Mouse (Mus musculus) midbrain, postnatal 0 days (tissue): Measurements from ENCODE around the gene Thra. TPM values are rescaled to one million over a fixed set of nuclear protein-coding genes. Genes with fewer than 3 reads are reported as not detected.

ENCODE experiments used
- ATAC-seq: fragments of 200-750 bp; cut with Nextera tagmentation; 2 replicates; pipeline ENCODE4 v1.8.0; 2017; ENCODE audit warnings: moderate number of reproducible peaks, mild to moderate bottlenecking, moderate TSS enrichment, moderate library complexity; ENCODE audit not compliant: low FRiP score
- DNase-seq: peaks from one replicate; pipeline ENCODE4 v3.0.0-alpha.2; 2015; ENCODE audit warnings: low spot score
- H3K27ac ChIP-seq: fragments of 300-500 bp; sonication (generic); 2 replicates; pipeline ENCODE4 v1.5.1; 2014; ENCODE audit warnings: low read depth, mild to moderate bottlenecking, low read length, mixed read lengths
- H3K27me3 ChIP-seq: fragments of 300-500 bp; sonication (generic); 2 replicates; pipeline ENCODE4 v1.6.1; 2014; ENCODE audit warnings: low read length, control low read depth, mixed read lengths; ENCODE audit not compliant: insufficient read depth
- H3K36me3 ChIP-seq: fragments of 300-500 bp; sonication (generic); 2 replicates; pipeline ENCODE4 v1.6.1; 2014; ENCODE audit warnings: low read length, control low read depth, mixed read lengths; ENCODE audit not compliant: insufficient read depth
- H3K4me1 ChIP-seq: fragments of 300-500 bp; sonication (generic); 2 replicates; pipeline ENCODE4 v1.6.1; 2014; ENCODE audit warnings: mild to moderate bottlenecking, control low read depth, antibody characterized with exemption, low read length, mixed read lengths; ENCODE audit not compliant: insufficient read depth
- H3K4me2 ChIP-seq: fragments of 300-500 bp; sonication (generic); 2 replicates; pipeline ENCODE4 v1.6.1; 2014; ENCODE audit warnings: low read depth, mild to moderate bottlenecking, low read length, mixed read lengths; ENCODE audit not compliant: poor library complexity, severe bottlenecking
- H3K4me3 ChIP-seq: fragments of 300-500 bp; sonication (generic); 2 replicates; pipeline ENCODE4 v1.5.1; 2014; ENCODE audit warnings: low read depth, mild to moderate bottlenecking, low read length, moderate library complexity
- H3K9ac ChIP-seq: fragments of 300-500 bp; sonication (generic); replicated peaks from 2 replicates; pipeline ENCODE4 v1.6.1; 2014; ENCODE audit warnings: mild to moderate bottlenecking, low read length, moderate library complexity, mixed read lengths; ENCODE audit not compliant: poor library complexity, severe bottlenecking
- H3K9me3 ChIP-seq: fragments of 300-500 bp; sonication (generic); 2 replicates; pipeline ENCODE4 v1.6.1; 2016; ENCODE audit warnings: low read length, control low read depth
- CTCF ChIP-seq: IDR thresholded peaks from 2 replicates; pipeline ENCODE4 v1.5.1; 2016; ENCODE audit warnings: antibody characterized with exemption, mild to moderate bottlenecking
- WGBS: fragments of 180-500 bp; shearing (Covaris S2); extraction: QIAGEN DNeasy Blood & Tissue Kit; methylation state at CpG from one replicate; pipeline ENCODE4 v1.1.7; 2014; 5-methylcytosine and 5-hydroxymethylcytosine counted together
- polyA plus RNA-seq: library from polyadenylated mRNA; unstranded; fragments of >200 nt; fragmentation: Nextera tagmentation; extraction: Ambion mirVana; gene quantifications from 2 replicates; pipeline ENCODE4 v1.2.1, GENCODE M21; 2015
- total RNA-seq: library from RNA; depleted of rRNA; stranded (reverse); fragments of >200 nt; gene quantifications from 2 replicates; pipeline ENCODE4 v1.2.3, GENCODE M21; 2014

Gene Thra
- total and polyA plus RNA-seq, 2 experiments from 2014 or later, result 182 to 843 TPM

DNA sequence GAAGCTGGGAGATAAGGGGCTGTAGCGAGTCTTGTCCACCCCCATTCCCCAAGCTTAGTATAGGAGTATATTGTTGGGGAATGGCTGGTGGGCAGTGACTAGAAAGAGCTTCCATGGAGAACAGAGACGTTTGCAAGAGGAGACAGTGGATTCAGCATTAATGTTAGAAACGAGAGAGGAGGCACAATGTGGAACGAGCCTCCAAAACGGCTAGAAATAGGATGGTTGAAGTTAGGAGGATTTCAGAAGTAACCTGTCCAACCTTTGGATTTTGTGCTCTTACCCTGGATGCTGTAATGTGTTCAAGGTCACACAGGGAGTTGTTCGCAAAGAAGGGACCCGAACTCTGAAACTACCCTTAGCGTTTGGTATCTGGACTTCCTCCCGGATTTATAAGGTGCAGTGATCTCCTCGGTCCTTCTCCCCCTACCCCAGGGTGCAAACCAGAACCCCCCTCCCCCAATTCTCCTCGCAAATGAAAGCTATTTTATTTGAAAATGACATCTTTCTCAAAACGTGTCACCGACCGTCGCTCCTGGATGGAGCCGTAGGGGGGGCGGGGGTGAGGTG, 698 bp downstream of the Thra start:
- no peak for ATAC-seq
- H3K4me3 ChIP-seq, result peak overlapping the region; percentile 79
- peak overlapping the region; percentile 99 for H3K9ac ChIP-seq
- peak overlapping the region; percentile 99 for H3K27ac ChIP-seq
- peak overlapping the region; percentile 94 for H3K4me2 ChIP-seq
- no peaks in the 10 kb centered on the region for H3K9me3 ChIP-seq
- peaks cover 30% of the 10 kb centered on the region for H3K4me1 ChIP-seq
- no peak for TF ChIP-seq CTCF
- under 1% methylated on average over 17 of the region's 17 CpGs for WGBS
- no peaks in the 10 kb centered on the region for H3K36me3 ChIP-seq
- DNase-seq, result no peak
- H3K27me3 ChIP-seq, result no peaks in the 10 kb centered on the region

- DNase-seq (peak; percentile 92), ATAC-seq (peak; percentile 69)
- peak overlapping the region; percentile 94 for H3K4me2 ChIP-seq
- H3K27me3 ChIP-seq, result no peaks in the 10 kb centered on the region
- peak overlapping the region; percentile 99 for H3K9ac ChIP-seq
- peak; percentile 38; the same call in 1 of the 2 replicates for TF ChIP-seq CTCF
- peaks cover 37% of the 10 kb centered on the region for H3K4me1 ChIP-seq
- peak overlapping the region; percentile 99 for H3K27ac ChIP-seq
- 1% methylated on average over 56 of the region's 86 CpGs for WGBS
- H3K36me3 ChIP-seq, result no peaks in the 10 kb centered on the region
- H3K9me3 ChIP-seq, result no peaks in the 10 kb centered on the region
- peak overlapping the region; percentile 79 for H3K4me3 ChIP-seq
These were observed 1.4 kb downstream of the Thra start for GRCm38 (mm10) chr11:98741622-98742396.

GRCm38 (mm10) chr11:98742397-98743291, 2.2 kb downstream of the Thra start:
- Histone ChIP-seq H3K9ac (peak overlapping the region; percentile 99), H3K36me3 (no peaks in the 10 kb centered on the region), H3K4me2 (peak overlapping the region; percentile 94), H3K27ac (peak overlapping the region; percentile 99), H3K4me3 (peak overlapping the region; percentile 79), H3K9me3 (no peaks in the 10 kb centered on the region), H3K4me1 (peaks cover 43% of the 10 kb centered on the region), H3K27me3 (no peaks in the 10 kb centered on the region)
- TF ChIP-seq CTCF, result no peak
- 0% methylated on average over 19 of the region's 21 CpGs for WGBS
- ATAC-seq (peak; percentile 8; the same call in 1 of the 2 replicates), DNase-seq (peak; percentile 68)

DNA sequence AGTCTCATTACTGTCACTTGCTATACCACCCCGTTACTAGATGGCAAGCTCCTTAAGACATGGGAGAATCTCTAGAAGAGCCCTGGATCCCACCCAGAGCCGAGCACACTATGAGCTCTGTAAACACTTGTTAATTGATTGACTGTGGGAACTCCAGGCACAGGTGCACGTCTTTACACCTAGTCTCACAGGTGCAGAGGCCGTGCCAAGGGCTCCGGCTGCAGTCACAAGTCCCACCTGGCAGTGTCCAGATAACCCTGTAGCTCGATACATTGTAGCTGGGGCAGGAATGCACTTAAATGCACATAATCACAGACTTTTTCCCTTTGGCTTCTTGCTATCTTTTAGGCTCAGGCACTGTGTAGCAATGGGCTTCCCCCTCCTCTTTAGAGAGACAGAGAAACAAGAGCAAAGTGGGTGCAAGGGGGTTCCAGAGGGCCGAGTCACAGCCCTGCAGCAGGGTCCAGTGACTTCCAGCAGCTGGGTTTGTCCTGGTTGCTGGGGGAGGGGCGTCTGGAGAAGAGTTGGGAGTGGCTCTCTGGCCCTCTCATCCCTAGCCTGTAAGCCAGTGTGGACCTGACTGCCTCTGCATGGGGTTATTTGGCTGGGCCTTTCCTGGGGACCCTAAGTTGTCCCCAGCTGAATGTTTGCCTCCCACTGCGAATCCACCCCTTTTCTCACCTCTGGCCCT, 3.4 kb downstream of the Thra start:
- Histone ChIP-seq H3K4me2 (peak overlapping the region; percentile 94), H3K36me3 (no peaks in the 10 kb centered on the region), H3K4me3 (peak overlapping the region; percentile 79), H3K9me3 (no peaks in the 10 kb centered on the region), H3K27me3 (no peaks in the 10 kb centered on the region), H3K4me1 (peaks cover 49% of the 10 kb centered on the region), H3K27ac (peak overlapping the region; percentile 99), H3K9ac (peak overlapping the region; percentile 99)
- WGBS, result 4% methylated on average over 9 of the region's 9 CpGs
- ATAC-seq (no peak), DNase-seq (peak; percentile 83)
- TF ChIP-seq CTCF, result no peak

- Histone ChIP-seq H3K9me3 (no peaks in the 10 kb centered on the region), H3K36me3 (no peaks in the 10 kb centered on the region), H3K4me2 (peak overlapping the region; percentile 94), H3K27ac (peak overlapping the region; percentile 99), H3K9ac (peak overlapping the region; percentile 99), H3K4me1 (peaks cover 56% of the 10 kb centered on the region), H3K27me3 (no peaks in the 10 kb centered on the region), H3K4me3 (peak overlapping the region; percentile 79)
- 32% methylated on average over 7 of the region's 7 CpGs for WGBS
- ATAC-seq (no peak), DNase-seq (no peak)
- no peak for TF ChIP-seq CTCF
These were observed 4.1 kb downstream of the Thra start for GRCm38 (mm10) chr11:98744456-98745019.
